Mouse (Mus musculus): ENCODE data around the gene Cdc14a.

GRCm38 (mm10) chr3:116281663-116282062 lies 142.2 kb downstream of the Cdc14a start:
- TF ChIP-seq CTCF (IDR thresholded peaks at IDR 0.05; ENCODE audit: borderline replicate concordance, control insufficient read depth, extremely low read depth, insufficient read depth, low read length, poor library complexity) (no peak), POLR2A (IDR thresholded peaks at IDR 0.05; ENCODE audit: control insufficient read depth, extremely low read depth, insufficient read depth, low read length, poor library complexity) (no peak)

Data from thymus, adult 2 months (tissue).